Mouse (Mus musculus) thymus, postnatal 14 days (tissue): Measurements from ENCODE around the gene Mcf2.

Experiments used
- DNase-seq: peaks from one replicate; pipeline ENCODE4 v3.0.0; 2021

Mcf2 gene

GRCm38 (mm10) chrX:60178744-60179458 is at the start of gene Mcf2:
Gene Mcf2, minus strand, starts transcription at chrX:60179089.
- no peak for DNase-seq

GRCm38 (mm10) chrX:60187726-60188125 is 8.8 kb upstream of the Mcf2 start:
- no peak for DNase-seq

GRCm38 (mm10) chrX:60182611-60183010 is 3.7 kb upstream of the Mcf2 start:
- DNase-seq: no peak

- DNase-seq: no peak
Observed at GRCm38 (mm10) chrX:60178025-60178743, 705 bp downstream of the Mcf2 start.

GRCm38 (mm10) chrX:60170106-60170505 is 8.8 kb downstream of the Mcf2 start:
- DNase-seq: no peak

- DNase-seq: no peak
Observed at GRCm38 (mm10) chrX:60169511-60169910, 9.4 kb downstream of the Mcf2 start.

- DNase-seq: no peak
Observed at GRCm38 (mm10) chrX:60168796-60169195, 10.1 kb downstream of the Mcf2 start.

- no peak for DNase-seq
Observed at GRCm38 (mm10) chrX:60147268-60147974, 31.5 kb downstream of the Mcf2 start.

- no peak for DNase-seq
Observed at GRCm38 (mm10) chrX:60075359-60075758, 103.5 kb downstream of the Mcf2 start.

- DNase-seq: no peak
Observed at GRCm38 (mm10) chrX:60055185-60055584, 123.7 kb downstream of the Mcf2 start.

- no peak for DNase-seq
Observed at GRCm38 (mm10) chrX:60054745-60055144, 124.1 kb downstream of the Mcf2 start.

- peak; percentile 3 for DNase-seq
Observed at GRCm38 (mm10) chrX:60026654-60027053, 152.2 kb downstream of the Mcf2 start.

GRCm38 (mm10) chrX:60021595-60021994 is 157.3 kb downstream of the Mcf2 start:
- no peak for DNase-seq

GRCm38 (mm10) chrX:60021007-60021406 is 157.9 kb downstream of the Mcf2 start:
- DNase-seq: no peak

- DNase-seq: no peak
Observed at GRCm38 (mm10) chrX:60014588-60014987, 164.3 kb downstream of the Mcf2 start.

GRCm38 (mm10) chrX:60013084-60013676 is 165.7 kb downstream of the Mcf2 start:
- DNase-seq: peak; percentile 29
